Mouse (Mus musculus) limb, embryonic 14.5 days (tissue): Measurements from ENCODE around the gene Mindy4. TPM values are rescaled to one million over a fixed set of nuclear protein-coding genes. Genes with fewer than 3 reads are reported as not detected.

Source experiments
- ATAC-seq: fragments of 200-750 bp; cut with Nextera tagmentation; 2 replicates; pipeline ENCODE4 v1.8.0; 2017; ENCODE audit warnings: low read depth, moderate number of reproducible peaks, moderate TSS enrichment; ENCODE audit not compliant: low FRiP score
- DNase-seq: peaks from one replicate; pipeline ENCODE4 v3.0.0-alpha.2; 2015; ENCODE audit warnings: low spot score
- H3K27ac ChIP-seq: fragments of 300-500 bp; sonication (generic); replicated peaks from 2 replicates; pipeline ENCODE4 v1.5.1; 2014; ENCODE audit warnings: low read depth, mild to moderate bottlenecking, low read length, moderate library complexity, mixed read lengths
- H3K27me3 ChIP-seq: fragments of 300-500 bp; sonication (generic); 2 replicates; pipeline ENCODE4 v1.6.1; 2014; ENCODE audit warnings: low read length, mixed read lengths; ENCODE audit not compliant: control insufficient read depth, insufficient read depth
- H3K36me3 ChIP-seq: fragments of 300-500 bp; sonication (generic); 2 replicates; pipeline ENCODE4 v1.6.1; 2014; ENCODE audit warnings: mild to moderate bottlenecking, low read length, moderate library complexity, mixed read lengths; ENCODE audit not compliant: control insufficient read depth, insufficient read depth
- H3K4me1 ChIP-seq: fragments of 300-500 bp; sonication (generic); 2 replicates; pipeline ENCODE4 v1.6.1; 2014; ENCODE audit warnings: antibody characterized with exemption, low read length, mixed read lengths; ENCODE audit not compliant: control insufficient read depth, insufficient read depth
- H3K4me2 ChIP-seq: fragments of 300-500 bp; sonication (generic); replicated peaks from 2 replicates; pipeline ENCODE4 v1.6.1; 2014; ENCODE audit warnings: low read depth, mild to moderate bottlenecking, low read length, moderate library complexity; ENCODE audit not compliant: severe bottlenecking
- H3K4me3 ChIP-seq: fragments of 300-500 bp; sonication (generic); replicated peaks from 2 replicates; pipeline ENCODE4 v1.5.1; 2014; ENCODE audit warnings: low read length
- H3K9ac ChIP-seq: fragments of 300-500 bp; sonication (generic); 2 replicates; pipeline ENCODE4 v1.6.1; 2014; ENCODE audit warnings: mild to moderate bottlenecking, low read depth, low read length, moderate library complexity; ENCODE audit not compliant: severe bottlenecking
- H3K9me3 ChIP-seq: fragments of 300-500 bp; sonication (generic); 2 replicates; pipeline ENCODE4 v1.6.1; 2016; ENCODE audit warnings: low read length; ENCODE audit not compliant: control insufficient read depth
- POLR2A ChIP-seq: fragments of 200-500 bp; IDR thresholded peaks from 2 replicates; pipeline ENCODE4 v1.8.0; 2012; ENCODE audit warnings: inconsistent platforms, mild to moderate bottlenecking, moderate library complexity, borderline replicate concordance; ENCODE audit not compliant: insufficient read depth, insufficient read length; ENCODE audit errors: extremely low read depth
- WGBS: fragments of 180-500 bp; shearing (Covaris S2); extraction: QIAGEN DNeasy Blood & Tissue Kit; methylation state at CpG from one replicate; pipeline ENCODE4 v1.1.7; 2014; 5-methylcytosine and 5-hydroxymethylcytosine counted together
- polyA plus RNA-seq, 2 experiments: library from polyadenylated mRNA; depleted of rRNA in 1 of 2; stranded (reverse) in 1 of 2; unstranded in 1 of 2; fragments of >200 nt; fragmentation: Nextera tagmentation in 1 of 2; extraction: Ambion mirVana in 1 of 2; gene quantifications; 2 replicates each; pipeline versions ENCODE4 v1.2.1 to v1.2.3; 2012 to 2014

Gene Mindy4
- polyA plus RNA-seq, 2 experiments: 13.2 to 14.9 TPM

GRCm38 (mm10) chr6:55169818-55170217 is 33.4 kb upstream of the Mindy4 start:
- Histone ChIP-seq H3K4me2 (no peak overlapping the region), H3K27ac (no peak overlapping the region), H3K9ac (no peak overlapping the region), H3K27me3 (no peaks in the 10 kb centered on the region), H3K4me1 (0 out of 2 replicates have a peak, but pooled peaks cover 3% of the 10 kb centered on the region), H3K9me3 (no peaks in the 10 kb centered on the region), H3K36me3 (no peaks in the 10 kb centered on the region), H3K4me3 (no peak overlapping the region)
- no peak for TF ChIP-seq POLR2A
- ATAC-seq (no peak), DNase-seq (no peak)
- WGBS: 70% methylated on average over 5 of the region's 5 CpGs

- H3K4me1 ChIP-seq: 0 out of 2 replicates have a peak, but pooled peaks cover 3% of the 10 kb centered on the region
- no peak for ATAC-seq
- H3K27me3 ChIP-seq: no peaks in the 10 kb centered on the region
- H3K36me3 ChIP-seq: no peaks in the 10 kb centered on the region
- H3K27ac ChIP-seq: no peak overlapping the region
- DNase-seq: no peak
- H3K4me3 ChIP-seq: no peak overlapping the region
- no peak overlapping the region for H3K9ac ChIP-seq
- TF ChIP-seq POLR2A: no peak
- H3K4me2 ChIP-seq: no peak overlapping the region
- WGBS: 55% methylated on average over 4 of the region's 4 CpGs
- no peaks in the 10 kb centered on the region for H3K9me3 ChIP-seq
Measured at GRCm38 (mm10) chr6:55171638-55172037, 31.5 kb upstream of the Mindy4 start.

- Histone ChIP-seq H3K4me2 (no peak overlapping the region), H3K27ac (no peak overlapping the region), H3K36me3 (no peaks in the 10 kb centered on the region), H3K27me3 (no peaks in the 10 kb centered on the region), H3K4me3 (no peak overlapping the region), H3K9me3 (no peaks in the 10 kb centered on the region), H3K4me1 (0 out of 2 replicates have a peak, but pooled peaks cover 3% of the 10 kb centered on the region), H3K9ac (no peak overlapping the region)
- ATAC-seq (no peak), DNase-seq (no peak)
- 74% methylated on average over 10 of the region's 10 CpGs for WGBS
- TF ChIP-seq POLR2A: no peak
Measured at GRCm38 (mm10) chr6:55173171-55173570, 30.0 kb upstream of the Mindy4 start.

- ATAC-seq (no peak), DNase-seq (no peak)
- Histone ChIP-seq H3K9me3 (no peaks in the 10 kb centered on the region), H3K27me3 (no peaks in the 10 kb centered on the region), H3K27ac (no peak overlapping the region), H3K36me3 (no peaks in the 10 kb centered on the region), H3K4me3 (no peak overlapping the region), H3K4me1 (0 out of 2 replicates have a peak, but pooled peaks cover 3% of the 10 kb centered on the region), H3K9ac (no peak overlapping the region), H3K4me2 (no peak overlapping the region)
- 30% methylated on average over 3 of the region's 3 CpGs for WGBS
- TF ChIP-seq POLR2A: no peak
Measured at GRCm38 (mm10) chr6:55173941-55174349, 29.2 kb upstream of the Mindy4 start.

GRCm38 (mm10) chr6:55174741-55175181 is 28.4 kb upstream of the Mindy4 start, which contains the start of gene Inmt:
Gene Inmt, minus strand, starts transcription at chr6:55175043.
- TF ChIP-seq POLR2A: no peak
- Histone ChIP-seq H3K27ac (no peak within 1 kb of the TSS), H3K36me3 (no peaks in the 10 kb centered on the region), H3K4me3 (no peak within 1 kb of the TSS), H3K4me2 (no peak within 1 kb of the TSS), H3K4me1 (0 out of 2 replicates have a peak, but pooled peaks cover 3% of the 10 kb centered on the region), H3K9me3 (no peaks in the 10 kb centered on the region), H3K9ac (no peak within 1 kb of the TSS), H3K27me3 (no peaks in the 10 kb centered on the region)
- 42% methylated on average over 1 of the region's 1 CpGs for WGBS
- DNase-seq (no peak), ATAC-seq (no peak)
